Mouse (Mus musculus): ENCODE measurements around the gene Esr1. TPM values are rescaled to one million over a fixed set of nuclear protein-coding genes. Genes with fewer than 3 reads are reported as not detected.

Gene Esr1
- polyA plus RNA-seq, 1 experiment from 2014 or later: 3.3 TPM

DNA sequence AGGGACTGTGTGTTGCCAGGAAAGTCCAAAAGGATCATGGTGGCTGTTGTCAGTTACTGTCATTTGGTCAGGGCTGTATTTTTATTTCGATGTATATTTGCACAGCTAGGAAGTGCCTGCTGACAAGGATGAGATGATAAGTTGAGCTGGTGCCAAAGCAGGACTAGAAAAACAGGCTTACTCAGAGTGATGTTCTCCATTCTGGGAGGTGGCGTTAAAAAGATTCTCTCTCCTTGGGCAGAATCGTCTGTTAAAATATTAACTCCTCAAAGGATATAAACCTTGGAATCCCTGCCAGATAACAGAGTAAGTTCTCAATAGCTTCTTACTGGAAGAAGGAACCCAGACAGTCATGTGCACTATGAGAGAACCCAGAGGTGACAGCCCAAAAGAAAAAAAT is 382.4 kb downstream of the Esr1 start:
- no peak overlapping the region for H3K27ac ChIP-seq
- H3K4me2 ChIP-seq (ENCODE audit: low read length): no peak overlapping the region
- no peak overlapping the region for H3K9ac ChIP-seq (ENCODE audit: low read depth, low read length)
- H3K4me3 ChIP-seq (replicated peaks; ENCODE audit: low read depth, low read length): no peak overlapping the region
- no peaks in the 10 kb centered on the region for H3K36me3 ChIP-seq (ENCODE audit: insufficient read depth, low read length)
- no peaks in the 10 kb centered on the region for H3K4me1 ChIP-seq (replicated peaks; ENCODE audit: insufficient read depth, low read length)
- no peaks in the 10 kb centered on the region for H3K9me3 ChIP-seq (replicated peaks; ENCODE audit: low read length)
- WGBS: 67% methylated on average over 3 of the region's 3 CpGs
- no peak for TF ChIP-seq CTCF (IDR thresholded peaks at IDR 0.05; ENCODE audit: low read depth)
- DNase-seq (ENCODE audit: low spot score) (no peak), ATAC-seq (replicated peaks; ENCODE audit: low FRiP score, low read depth) (no peak)
- no peaks in the 10 kb centered on the region for H3K27me3 ChIP-seq (ENCODE audit: insufficient read depth, low read length)

DNA sequence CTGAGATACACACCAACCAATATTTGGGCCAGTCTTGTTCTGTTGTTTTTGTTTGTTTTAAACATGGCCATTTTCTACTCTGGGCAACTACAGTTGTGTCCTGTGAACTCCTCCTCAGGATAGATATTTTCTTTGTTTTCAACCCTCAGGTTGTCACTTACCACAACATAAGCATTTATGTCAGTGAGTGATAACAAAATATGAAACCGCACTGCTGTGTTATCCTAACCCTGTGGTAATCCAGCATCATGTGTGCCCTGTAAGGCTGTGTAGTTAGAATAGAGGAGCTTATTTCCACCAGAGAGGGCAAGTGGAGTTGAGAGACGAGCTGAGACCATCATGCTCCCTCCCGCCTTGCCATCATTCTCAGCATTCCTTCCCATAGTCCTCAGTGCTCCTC is 385.2 kb downstream of the Esr1 start:
- no peaks in the 10 kb centered on the region for H3K27me3 ChIP-seq (ENCODE audit: insufficient read depth, low read length)
- no peak for DNase-seq (ENCODE audit: low spot score)
- no peak overlapping the region for H3K27ac ChIP-seq
- no peak for TF ChIP-seq CTCF (IDR thresholded peaks at IDR 0.05; ENCODE audit: low read depth)
- H3K36me3 ChIP-seq (ENCODE audit: insufficient read depth, low read length): no peaks in the 10 kb centered on the region
- no peak for ATAC-seq (replicated peaks; ENCODE audit: low FRiP score, low read depth)
- no peak overlapping the region for H3K9ac ChIP-seq (ENCODE audit: low read depth, low read length)
- no peak overlapping the region for H3K4me2 ChIP-seq (ENCODE audit: low read length)
- no peak overlapping the region for H3K4me3 ChIP-seq (replicated peaks; ENCODE audit: low read depth, low read length)
- 91% methylated on average over 3 of the region's 3 CpGs for WGBS
- H3K9me3 ChIP-seq (replicated peaks; ENCODE audit: low read length): no peaks in the 10 kb centered on the region
- no peaks in the 10 kb centered on the region for H3K4me1 ChIP-seq (replicated peaks; ENCODE audit: insufficient read depth, low read length)

DNA sequence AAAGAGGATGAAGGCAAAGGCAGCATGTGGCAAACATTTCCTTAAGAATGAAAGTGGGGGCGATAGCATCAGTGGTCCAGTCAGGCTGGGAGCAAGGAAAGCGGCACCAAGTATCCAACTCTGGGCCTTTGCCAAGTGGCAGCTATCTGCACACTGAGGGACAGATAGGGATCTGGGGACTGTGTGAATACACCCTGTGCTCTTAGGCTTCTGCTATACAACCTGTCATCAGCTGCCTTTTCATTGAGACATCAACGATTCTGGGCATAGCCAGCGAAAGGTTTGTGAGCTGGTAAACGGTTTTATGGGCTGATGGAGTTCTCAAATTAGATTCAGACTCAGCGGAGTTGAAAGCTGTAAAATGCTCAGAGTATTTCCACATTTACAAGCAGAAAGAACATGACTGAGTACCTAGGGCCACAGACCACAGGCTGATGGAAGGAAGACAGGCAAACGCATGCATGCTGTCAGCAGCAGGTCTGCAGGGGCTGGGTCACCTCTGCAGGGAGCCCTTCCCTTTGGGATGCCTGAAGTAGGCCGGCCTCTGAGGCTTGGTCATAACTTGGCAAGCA is 397.5 kb downstream of the Esr1 start:
- no peak for TF ChIP-seq CTCF (IDR thresholded peaks at IDR 0.05; ENCODE audit: low read depth)
- H3K9me3 ChIP-seq (replicated peaks; ENCODE audit: low read length): no peaks in the 10 kb centered on the region
- DNase-seq (ENCODE audit: low spot score) (no peak), ATAC-seq (replicated peaks; ENCODE audit: low FRiP score, low read depth) (no peak)
- no peak overlapping the region for H3K9ac ChIP-seq (ENCODE audit: low read depth, low read length)
- 45% methylated on average over 8 of the region's 8 CpGs for WGBS
- no peaks in the 10 kb centered on the region for H3K4me1 ChIP-seq (replicated peaks; ENCODE audit: insufficient read depth, low read length)
- no peak overlapping the region for H3K4me3 ChIP-seq (replicated peaks; ENCODE audit: low read depth, low read length)
- H3K36me3 ChIP-seq (ENCODE audit: insufficient read depth, low read length): no peaks in the 10 kb centered on the region
- no peaks in the 10 kb centered on the region for H3K27me3 ChIP-seq (ENCODE audit: insufficient read depth, low read length)
- no peak overlapping the region for H3K4me2 ChIP-seq (ENCODE audit: low read length)
- no peak overlapping the region for H3K27ac ChIP-seq

DNA sequence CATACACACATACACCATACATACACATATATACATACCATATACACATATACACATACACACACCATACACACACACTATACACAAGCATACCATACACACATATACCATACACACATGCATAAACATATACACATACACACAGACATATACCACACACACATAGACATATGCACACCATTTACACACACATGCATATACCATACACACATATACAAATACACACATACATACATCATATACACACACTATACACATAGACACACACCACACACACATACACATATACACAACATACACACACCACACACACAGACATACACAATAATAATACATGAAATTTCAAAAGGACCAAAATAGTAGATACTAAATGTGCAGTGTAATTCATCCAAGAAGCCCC is 400.6 kb downstream of the Esr1 start:
- Histone ChIP-seq H3K27ac (no peak overlapping the region), H3K9me3 (replicated peaks; ENCODE audit: low read length) (no peaks in the 10 kb centered on the region), H3K27me3 (ENCODE audit: insufficient read depth, low read length) (no peaks in the 10 kb centered on the region), H3K4me3 (replicated peaks; ENCODE audit: low read depth, low read length) (no peak overlapping the region), H3K9ac (ENCODE audit: low read depth, low read length) (no peak overlapping the region), H3K36me3 (ENCODE audit: insufficient read depth, low read length) (no peaks in the 10 kb centered on the region), H3K4me1 (replicated peaks; ENCODE audit: insufficient read depth, low read length) (no peaks in the 10 kb centered on the region), H3K4me2 (ENCODE audit: low read length) (no peak overlapping the region)
- ATAC-seq (replicated peaks; ENCODE audit: low FRiP score, low read depth): no peak
- no peak for DNase-seq (ENCODE audit: low spot score)
- no peak for TF ChIP-seq CTCF (IDR thresholded peaks at IDR 0.05; ENCODE audit: low read depth)

DNA sequence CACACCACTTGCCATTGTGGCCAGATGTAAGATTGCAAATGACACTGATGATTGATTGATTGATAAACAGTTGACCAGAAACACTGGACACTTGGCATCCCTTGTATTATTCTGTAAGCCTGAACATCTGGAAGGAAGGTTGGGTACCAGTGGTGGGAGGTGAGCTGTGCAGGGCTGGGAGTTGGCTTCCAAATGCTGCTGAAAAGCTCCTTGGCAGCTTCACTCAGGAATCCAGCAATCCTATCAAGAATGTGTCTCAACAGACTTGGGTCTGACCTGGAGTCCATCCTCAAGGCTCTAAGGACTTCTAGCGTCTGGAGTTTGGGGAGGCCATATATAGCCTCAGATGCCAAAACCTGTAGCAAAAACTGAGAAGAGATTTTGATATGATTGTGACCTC is 403.6 kb downstream of the Esr1 start:
- WGBS: 50% methylated on average over 1 of the region's 1 CpGs
- Histone ChIP-seq H3K36me3 (ENCODE audit: insufficient read depth, low read length) (no peaks in the 10 kb centered on the region), H3K4me3 (replicated peaks; ENCODE audit: low read depth, low read length) (no peak overlapping the region), H3K4me1 (replicated peaks; ENCODE audit: insufficient read depth, low read length) (no peaks in the 10 kb centered on the region), H3K9ac (ENCODE audit: low read depth, low read length) (no peak overlapping the region), H3K4me2 (ENCODE audit: low read length) (no peak overlapping the region), H3K27me3 (ENCODE audit: insufficient read depth, low read length) (no peaks in the 10 kb centered on the region), H3K27ac (no peak overlapping the region), H3K9me3 (replicated peaks; ENCODE audit: low read length) (no peaks in the 10 kb centered on the region)
- ATAC-seq (replicated peaks; ENCODE audit: low FRiP score, low read depth): no peak
- no peak for DNase-seq (ENCODE audit: low spot score)
- no peak for TF ChIP-seq CTCF (IDR thresholded peaks at IDR 0.05; ENCODE audit: low read depth)

DNA sequence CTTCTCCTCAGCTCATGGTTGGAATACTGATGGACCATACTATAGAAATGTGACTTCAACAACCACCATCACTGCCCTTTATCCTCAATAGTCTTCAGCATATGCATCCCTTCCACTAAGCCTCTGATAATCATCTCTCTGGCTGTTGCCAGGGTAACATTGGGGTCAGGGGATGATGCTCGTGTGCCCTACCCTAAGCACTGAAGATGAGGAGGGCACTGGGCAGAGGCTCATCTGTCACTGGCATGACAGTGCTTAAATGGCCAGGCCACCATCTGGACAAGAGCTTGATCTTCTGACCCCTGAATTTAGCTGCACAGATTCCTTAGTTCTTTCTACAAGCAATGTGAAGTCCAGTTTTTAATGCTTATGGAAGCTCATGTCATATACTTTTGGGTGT is 405.8 kb downstream of the Esr1 start:
- no peak for DNase-seq (ENCODE audit: low spot score)
- Histone ChIP-seq H3K4me3 (replicated peaks; ENCODE audit: low read depth, low read length) (no peak overlapping the region), H3K9me3 (replicated peaks; ENCODE audit: low read length) (no peaks in the 10 kb centered on the region), H3K4me1 (replicated peaks; ENCODE audit: insufficient read depth, low read length) (no peaks in the 10 kb centered on the region), H3K36me3 (ENCODE audit: insufficient read depth, low read length) (no peaks in the 10 kb centered on the region), H3K4me2 (ENCODE audit: low read length) (no peak overlapping the region), H3K9ac (ENCODE audit: low read depth, low read length) (no peak overlapping the region), H3K27ac (no peak overlapping the region), H3K27me3 (ENCODE audit: insufficient read depth, low read length) (no peaks in the 10 kb centered on the region)
- WGBS: 52% methylated on average over 1 of the region's 1 CpGs
- no peak for ATAC-seq (replicated peaks; ENCODE audit: low FRiP score, low read depth)
- TF ChIP-seq CTCF (IDR thresholded peaks at IDR 0.05; ENCODE audit: low read depth): no peak

DNA sequence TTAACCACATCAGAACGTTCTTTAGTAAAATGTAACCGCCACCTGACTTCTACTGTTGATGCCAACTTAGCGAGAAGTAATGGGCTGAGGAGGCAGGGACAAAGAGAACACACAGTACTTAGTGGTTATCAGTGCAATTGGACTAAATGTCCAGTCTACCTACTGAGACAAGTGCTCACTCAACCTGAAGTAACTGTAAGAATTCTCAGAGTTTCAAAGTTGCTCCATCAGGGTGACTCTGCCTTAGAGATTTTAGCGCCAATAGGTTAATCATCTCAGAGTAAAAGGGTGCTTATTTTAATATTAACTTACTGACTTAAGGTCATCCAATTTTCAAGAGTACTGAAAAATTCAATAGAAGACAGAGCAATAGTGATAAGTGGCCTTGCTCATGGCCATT is 414.5 kb downstream of the Esr1 start:
- H3K4me2 ChIP-seq (ENCODE audit: low read length): no peak overlapping the region
- no peaks in the 10 kb centered on the region for H3K9me3 ChIP-seq (replicated peaks; ENCODE audit: low read length)
- no peaks in the 10 kb centered on the region for H3K27me3 ChIP-seq (ENCODE audit: insufficient read depth, low read length)
- no peak for ATAC-seq (replicated peaks; ENCODE audit: low FRiP score, low read depth)
- H3K36me3 ChIP-seq (ENCODE audit: insufficient read depth, low read length): no peaks in the 10 kb centered on the region
- no peak overlapping the region for H3K9ac ChIP-seq (ENCODE audit: low read depth, low read length)
- no peak for TF ChIP-seq CTCF (IDR thresholded peaks at IDR 0.05; ENCODE audit: low read depth)
- 90% methylated on average over 4 of the region's 4 CpGs for WGBS
- H3K27ac ChIP-seq: no peak overlapping the region
- no peaks in the 10 kb centered on the region for H3K4me1 ChIP-seq (replicated peaks; ENCODE audit: insufficient read depth, low read length)
- no peak for DNase-seq (ENCODE audit: low spot score)
- no peak overlapping the region for H3K4me3 ChIP-seq (replicated peaks; ENCODE audit: low read depth, low read length)

Data from kidney, postnatal 0 days (tissue).